Mouse (Mus musculus) kidney, adult 2 months (tissue): ENCODE results near the gene Fam241a.

Source experiments
- CTCF ChIP-seq: fragments of 200-500 bp; conservative IDR thresholded peaks from 2 replicates; pipeline ENCODE4 v1.5.1; 2011; ENCODE audit warnings: low read depth, mild to moderate bottlenecking, control low read depth, low read length, moderate library complexity, mixed read lengths; ENCODE audit not compliant: insufficient read depth, insufficient read length
- POLR2A ChIP-seq: fragments of 200-500 bp; IDR thresholded peaks from one replicate; pipeline ENCODE4 v1.6.1; 2011; ENCODE audit warnings: low read depth, low read length, control low read depth

DNA sequence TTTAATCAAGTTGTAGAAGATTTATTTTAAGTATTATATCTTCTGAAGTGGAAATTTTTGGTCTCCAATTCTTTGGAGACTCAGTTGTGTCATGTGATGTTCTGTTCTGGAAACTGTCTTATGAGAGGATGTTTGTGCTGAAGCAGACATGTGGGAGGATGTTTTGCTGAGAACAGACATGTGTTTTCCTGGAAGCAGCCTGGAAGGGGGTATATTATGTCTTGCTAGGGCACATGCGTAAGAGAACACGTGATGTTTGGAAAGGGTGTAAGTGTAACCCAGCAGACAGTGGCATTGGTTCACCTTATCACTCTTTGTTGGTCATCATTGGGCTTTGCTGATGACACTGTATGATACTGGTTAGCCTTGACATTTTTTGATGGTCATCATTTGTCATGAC is 20.6 kb downstream of the Fam241a start:
- TF ChIP-seq CTCF (no peak), POLR2A (no peak)
